Mouse (Mus musculus): ENCODE results near the gene Gm20479. TPM values are rescaled to one million over a fixed set of nuclear protein-coding genes. Genes with fewer than 3 reads are reported as not detected.

The Gm20479 gene
- polyA plus RNA-seq, 1 experiment from 2014 or later: 1.1 TPM

Other genes starting within 250 kb of the Gm20479 start
- gene Cyp2f2, start 237.5 kb downstream of the Gm20479 start, polyA plus RNA-seq (2015; fragmentation: Nextera tagmentation; extraction: Ambion mirVana): 75.8 and 84.9 TPM in 2 replicates
- gene Cyp2t4, start 203.7 kb downstream of the Gm20479 start, polyA plus RNA-seq (2015; fragmentation: Nextera tagmentation; extraction: Ambion mirVana): 0.18 TPM in 1 of 2 replicates, not detected in the other
- gene Egln2, start 190.6 kb downstream of the Gm20479 start, polyA plus RNA-seq (2015; fragmentation: Nextera tagmentation; extraction: Ambion mirVana): 68.8 and 72.9 TPM in 2 replicates
- 73.2 and 76.1 TPM in 2 replicates for gene Rab4b, start 178.5 kb downstream of the Gm20479 start, polyA plus RNA-seq (2015; fragmentation: Nextera tagmentation; extraction: Ambion mirVana)
- gene Gm21983, start 176.3 kb downstream of the Gm20479 start, polyA plus RNA-seq (2015; fragmentation: Nextera tagmentation; extraction: Ambion mirVana): 1.4 and 1.7 TPM in 2 replicates
- 170 and 185 TPM in 2 replicates for gene Mia, start 176.3 kb downstream of the Gm20479 start, polyA plus RNA-seq (2015; fragmentation: Nextera tagmentation; extraction: Ambion mirVana)
- gene BC024978, start 161.6 kb downstream of the Gm20479 start, polyA plus RNA-seq (2015; fragmentation: Nextera tagmentation; extraction: Ambion mirVana): 3.1 and 3.5 TPM in 2 replicates
- 246 and 251 TPM in 2 replicates for gene Snrpa, start 161.1 kb downstream of the Gm20479 start, polyA plus RNA-seq (2015; fragmentation: Nextera tagmentation; extraction: Ambion mirVana)
- gene Itpkc, start 128.8 kb downstream of the Gm20479 start, polyA plus RNA-seq (2015; fragmentation: Nextera tagmentation; extraction: Ambion mirVana): 4.1 and 4.3 TPM in 2 replicates
- gene Coq8b, start 124.4 kb downstream of the Gm20479 start, polyA plus RNA-seq (2015; fragmentation: Nextera tagmentation; extraction: Ambion mirVana): 23.4 and 23.5 TPM in 2 replicates
- gene Numbl, start 99.0 kb downstream of the Gm20479 start, polyA plus RNA-seq (2015; fragmentation: Nextera tagmentation; extraction: Ambion mirVana): 14.8 and 14.9 TPM in 2 replicates
- 107 and 127 TPM in 2 replicates for gene Ltbp4, start 19.7 kb downstream of the Gm20479 start, polyA plus RNA-seq (2015; fragmentation: Nextera tagmentation; extraction: Ambion mirVana)
- 43.6 and 46.2 TPM in 2 replicates for gene Shkbp1, start 1.4 kb downstream of the Gm20479 start, polyA plus RNA-seq (2015; fragmentation: Nextera tagmentation; extraction: Ambion mirVana)
- gene Sptbn4, start 90.3 kb upstream of the Gm20479 start, polyA plus RNA-seq (2015; fragmentation: Nextera tagmentation; extraction: Ambion mirVana): 0.29 and 0.41 TPM in 2 replicates
- gene Blvrb, start 90.6 kb upstream of the Gm20479 start, polyA plus RNA-seq (2015; fragmentation: Nextera tagmentation; extraction: Ambion mirVana): 58.3 and 75.9 TPM in 2 replicates
- 28.4 and 30.7 TPM in 2 replicates for gene Sertad3, start 116.3 kb upstream of the Gm20479 start, polyA plus RNA-seq (2015; fragmentation: Nextera tagmentation; extraction: Ambion mirVana)
- 55.6 and 57.3 TPM in 2 replicates for gene Sertad1, start 129.5 kb upstream of the Gm20479 start, polyA plus RNA-seq (2015; fragmentation: Nextera tagmentation; extraction: Ambion mirVana)
- gene Prx, start 141.9 kb upstream of the Gm20479 start, polyA plus RNA-seq (2015; fragmentation: Nextera tagmentation; extraction: Ambion mirVana): 13.0 and 13.6 TPM in 2 replicates
- 0.72 and 1.1 TPM in 2 replicates for gene Hipk4, start 165.8 kb upstream of the Gm20479 start, polyA plus RNA-seq (2015; fragmentation: Nextera tagmentation; extraction: Ambion mirVana)
- gene Pld3, start 195.8 kb upstream of the Gm20479 start, polyA plus RNA-seq (2015; fragmentation: Nextera tagmentation; extraction: Ambion mirVana): 85.6 and 95.6 TPM in 2 replicates
- gene 2310022A10Rik, start 195.8 kb upstream of the Gm20479 start, polyA plus RNA-seq (2015; fragmentation: Nextera tagmentation; extraction: Ambion mirVana): 22.8 and 24.9 TPM in 2 replicates
- 89.4 and 93.0 TPM in 2 replicates for gene Akt2, start 234.1 kb upstream of the Gm20479 start, polyA plus RNA-seq (2015; fragmentation: Nextera tagmentation; extraction: Ambion mirVana)

Data from lung, embryonic 16.5 days (tissue).